Mouse (Mus musculus): ENCODE data around the gene Borcs6. TPM values are rescaled to one million over a fixed set of nuclear protein-coding genes. Genes with fewer than 3 reads are reported as not detected.
A peak's percentile ranks its signal among the peaks of the same experiment; 100 is the strongest.

The Borcs6 gene
- polyA plus RNA-seq, 1 experiment from 2014 or later: 12.0 TPM

GRCm38 (mm10) chr11:69094697-69095429, 35.3 kb downstream of the Borcs6 start, which contains the start of gene Per1:
TSS of gene Per1 (plus strand) at chr11:69095217.
- WGBS: under 1% methylated on average over 37 of the region's 37 CpGs
- peak; percentile 86 for ATAC-seq (replicated peaks; ENCODE audit: extremely low read depth, insufficient read depth, low FRiP score)
- H3K9ac ChIP-seq (ENCODE audit: low read length): peak within 1 kb of the TSS; percentile 93
- H3K4me1 ChIP-seq (ENCODE audit: control insufficient read depth, insufficient read depth, low read length): peaks cover 38% of the 10 kb centered on the region
- peaks cover 11% of the 10 kb centered on the region for H3K36me3 ChIP-seq (ENCODE audit: control insufficient read depth, insufficient read depth)
- peak within 1 kb of the TSS; percentile 98 for H3K4me2 ChIP-seq (ENCODE audit: low read depth, low read length)
- H3K27ac ChIP-seq (ENCODE audit: low read length): peak within 1 kb of the TSS; percentile 99
- H3K4me3 ChIP-seq (ENCODE audit: low read length): peak within 1 kb of the TSS; percentile 76
- no peaks in the 10 kb centered on the region for H3K9me3 ChIP-seq (replicated peaks; ENCODE audit: control insufficient read depth, low read length)
- no peaks in the 10 kb centered on the region for H3K27me3 ChIP-seq (ENCODE audit: control insufficient read depth, insufficient read depth, low read length)

GRCm38 (mm10) chr11:69095511-69096231, 36.2 kb downstream of the Borcs6 start:
- under 1% methylated on average over 27 of the region's 27 CpGs for WGBS
- peaks cover 36% of the 10 kb centered on the region for H3K4me1 ChIP-seq (ENCODE audit: control insufficient read depth, insufficient read depth, low read length)
- no peak for ATAC-seq (replicated peaks; ENCODE audit: extremely low read depth, insufficient read depth, low FRiP score)

GRCm38 (mm10) chr11:69096360-69096986, 37.0 kb downstream of the Borcs6 start:
- ATAC-seq (replicated peaks; ENCODE audit: extremely low read depth, insufficient read depth, low FRiP score): no peak
- peaks cover 15% of the 10 kb centered on the region for H3K36me3 ChIP-seq (ENCODE audit: control insufficient read depth, insufficient read depth)
- no peaks in the 10 kb centered on the region for H3K9me3 ChIP-seq (replicated peaks; ENCODE audit: control insufficient read depth, low read length)
- H3K27ac ChIP-seq (ENCODE audit: low read length): peak overlapping the region; percentile 99
- peak overlapping the region; percentile 93 for H3K9ac ChIP-seq (ENCODE audit: low read length)
- peaks cover 38% of the 10 kb centered on the region for H3K4me1 ChIP-seq (ENCODE audit: control insufficient read depth, insufficient read depth, low read length)
- no peaks in the 10 kb centered on the region for H3K27me3 ChIP-seq (ENCODE audit: control insufficient read depth, insufficient read depth, low read length)
- H3K4me2 ChIP-seq (ENCODE audit: low read depth, low read length): peak overlapping the region; percentile 98
- 7% methylated on average over 9 of the region's 9 CpGs for WGBS
- peak overlapping the region; percentile 76 for H3K4me3 ChIP-seq (ENCODE audit: low read length)

More at GRCm38 (mm10) chr11:69095511-69096231, 36.2 kb downstream of the Borcs6 start:
- Histone ChIP-seq H3K9ac (ENCODE audit: low read length) (peak overlapping the region; percentile 93), H3K4me3 (ENCODE audit: low read length) (peak overlapping the region; percentile 76), H3K9me3 (replicated peaks; ENCODE audit: control insufficient read depth, low read length) (no peaks in the 10 kb centered on the region), H3K27ac (ENCODE audit: low read length) (peak overlapping the region; percentile 99), H3K4me2 (ENCODE audit: low read depth, low read length) (peak overlapping the region; percentile 98), H3K27me3 (ENCODE audit: control insufficient read depth, insufficient read depth, low read length) (no peaks in the 10 kb centered on the region), H3K36me3 (ENCODE audit: control insufficient read depth, insufficient read depth) (peaks cover 10% of the 10 kb centered on the region)

GRCm38 (mm10) chr11:69096987-69097900, 37.7 kb downstream of the Borcs6 start:
- H3K27ac ChIP-seq (ENCODE audit: low read length): peak overlapping the region; percentile 99
- no peaks in the 10 kb centered on the region for H3K9me3 ChIP-seq (replicated peaks; ENCODE audit: control insufficient read depth, low read length)
- peak; percentile 59 for ATAC-seq (replicated peaks; ENCODE audit: extremely low read depth, insufficient read depth, low FRiP score)
- H3K27me3 ChIP-seq (ENCODE audit: control insufficient read depth, insufficient read depth, low read length): no peaks in the 10 kb centered on the region
- peak overlapping the region; percentile 76 for H3K4me3 ChIP-seq (ENCODE audit: low read length)
- peaks cover 38% of the 10 kb centered on the region for H3K4me1 ChIP-seq (ENCODE audit: control insufficient read depth, insufficient read depth, low read length)
- peak overlapping the region; percentile 93 for H3K9ac ChIP-seq (ENCODE audit: low read length)
- peaks cover 19% of the 10 kb centered on the region for H3K36me3 ChIP-seq (ENCODE audit: control insufficient read depth, insufficient read depth)
- 2% methylated on average over 29 of the region's 29 CpGs for WGBS
- H3K4me2 ChIP-seq (ENCODE audit: low read depth, low read length): peak overlapping the region; percentile 98

GRCm38 (mm10) chr11:69098039-69098761, 38.7 kb downstream of the Borcs6 start:
- Histone ChIP-seq H3K27ac (ENCODE audit: low read length) (peak overlapping the region; percentile 99), H3K36me3 (ENCODE audit: control insufficient read depth, insufficient read depth) (peaks cover 28% of the 10 kb centered on the region), H3K4me1 (ENCODE audit: control insufficient read depth, insufficient read depth, low read length) (peaks cover 38% of the 10 kb centered on the region), H3K4me2 (ENCODE audit: low read depth, low read length) (peak overlapping the region; percentile 98), H3K4me3 (ENCODE audit: low read length) (peak overlapping the region; percentile 76), H3K9me3 (replicated peaks; ENCODE audit: control insufficient read depth, low read length) (no peaks in the 10 kb centered on the region), H3K9ac (ENCODE audit: low read length) (peak overlapping the region; percentile 83), H3K27me3 (ENCODE audit: control insufficient read depth, insufficient read depth, low read length) (no peaks in the 10 kb centered on the region)
- no peak for ATAC-seq (replicated peaks; ENCODE audit: extremely low read depth, insufficient read depth, low FRiP score)
- 21% methylated on average over 8 of the region's 8 CpGs for WGBS

GRCm38 (mm10) chr11:69098762-69099091, 39.2 kb downstream of the Borcs6 start:
- Histone ChIP-seq H3K36me3 (ENCODE audit: control insufficient read depth, insufficient read depth) (peaks cover 33% of the 10 kb centered on the region), H3K4me1 (ENCODE audit: control insufficient read depth, insufficient read depth, low read length) (peaks cover 38% of the 10 kb centered on the region), H3K4me2 (ENCODE audit: low read depth, low read length) (peak overlapping the region; percentile 98), H3K9ac (ENCODE audit: low read length) (peak overlapping the region; percentile 83), H3K27me3 (ENCODE audit: control insufficient read depth, insufficient read depth, low read length) (no peaks in the 10 kb centered on the region), H3K9me3 (replicated peaks; ENCODE audit: control insufficient read depth, low read length) (no peaks in the 10 kb centered on the region), H3K27ac (ENCODE audit: low read length) (peak overlapping the region; percentile 99), H3K4me3 (ENCODE audit: low read length) (peak overlapping the region; percentile 76)
- peak; percentile 1; the same call in 1 of the 2 replicates for ATAC-seq (replicated peaks; ENCODE audit: extremely low read depth, insufficient read depth, low FRiP score)
- under 1% methylated on average over 19 of the region's 19 CpGs for WGBS

GRCm38 (mm10) chr11:69099177-69099914, 39.8 kb downstream of the Borcs6 start:
- H3K4me3 ChIP-seq (ENCODE audit: low read length): peak overlapping the region; percentile 76
- peak overlapping the region; percentile 99 for H3K27ac ChIP-seq (ENCODE audit: low read length)
- no peak for ATAC-seq (replicated peaks; ENCODE audit: extremely low read depth, insufficient read depth, low FRiP score)
- WGBS: 1% methylated on average over 22 of the region's 22 CpGs
- no peaks in the 10 kb centered on the region for H3K27me3 ChIP-seq (ENCODE audit: control insufficient read depth, insufficient read depth, low read length)
- peak overlapping the region; percentile 83 for H3K9ac ChIP-seq (ENCODE audit: low read length)
- no peaks in the 10 kb centered on the region for H3K9me3 ChIP-seq (replicated peaks; ENCODE audit: control insufficient read depth, low read length)
- H3K36me3 ChIP-seq (ENCODE audit: control insufficient read depth, insufficient read depth): peaks cover 40% of the 10 kb centered on the region
- peaks cover 35% of the 10 kb centered on the region for H3K4me1 ChIP-seq (ENCODE audit: control insufficient read depth, insufficient read depth, low read length)
- peak overlapping the region; percentile 98 for H3K4me2 ChIP-seq (ENCODE audit: low read depth, low read length)

All from heart, embryonic 16.5 days (tissue).